Mouse (Mus musculus) spleen, adult 2 months (tissue): ENCODE data around the gene Gm14308.
"Not testable (repeated sequence)": the region's sequence is repeated elsewhere in the genome, so short reads cannot be mapped to it uniquely, and the experiment has no call there.

Experiments used
- CTCF ChIP-seq: fragments of 200-500 bp; IDR thresholded peaks from 2 replicates; pipeline ENCODE4 v1.5.1; 2011; ENCODE audit warnings: mild to moderate bottlenecking, inconsistent platforms; ENCODE audit not compliant: insufficient read depth, insufficient read length, insufficient replicate concordance; ENCODE audit errors: extremely low read depth
- POLR2A ChIP-seq: fragments of 200-500 bp; IDR thresholded peaks from 2 replicates; pipeline ENCODE4 v1.6.1; 2011; ENCODE audit warnings: low read depth, low read length, inconsistent platforms

DNA sequence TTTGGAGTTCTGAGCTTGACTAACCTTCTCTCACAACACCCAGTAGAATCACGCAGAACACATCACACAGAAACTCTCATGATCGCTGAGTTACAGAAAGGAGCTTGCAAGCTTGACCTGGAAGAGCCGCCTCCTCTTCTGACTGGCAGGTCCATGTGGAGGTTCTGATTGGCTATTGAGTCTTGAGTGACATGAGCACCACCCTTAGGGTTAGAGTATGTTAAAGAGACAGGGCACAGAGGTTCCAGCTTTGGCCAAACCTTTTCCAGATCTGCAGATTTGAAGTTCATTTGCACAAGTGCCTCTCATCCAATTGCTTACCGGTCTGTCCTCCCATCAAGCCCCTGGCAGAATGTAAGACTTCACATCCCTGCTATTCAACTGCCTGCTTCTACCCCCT is at the start of gene Gm14308:
- not testable (repeated sequence) for TF ChIP-seq POLR2A, CTCF
